Mouse (Mus musculus) gastrocnemius, adult 18-20 months (tissue): ENCODE results near the gene Gm49358. TPM values are rescaled to one million over a fixed set of nuclear protein-coding genes. Genes with fewer than 3 reads are reported as not detected.
A peak's percentile ranks its signal among the peaks of the same experiment; 100 is the strongest.

ENCODE experiments used
- DNase-seq: peaks from one replicate; pipeline ENCODE4 v3.0.0; 2021; ENCODE audit warnings: low spot score
- total RNA-seq, 2 experiments: library from RNA; stranded (reverse); gene quantifications; 2 replicates each; pipeline ENCODE4 v1.2.3; 2021

Gene Gm49358
- total RNA-seq, 2 experiments from 2014 or later, result 20.6 to 24.9 TPM

DNA sequence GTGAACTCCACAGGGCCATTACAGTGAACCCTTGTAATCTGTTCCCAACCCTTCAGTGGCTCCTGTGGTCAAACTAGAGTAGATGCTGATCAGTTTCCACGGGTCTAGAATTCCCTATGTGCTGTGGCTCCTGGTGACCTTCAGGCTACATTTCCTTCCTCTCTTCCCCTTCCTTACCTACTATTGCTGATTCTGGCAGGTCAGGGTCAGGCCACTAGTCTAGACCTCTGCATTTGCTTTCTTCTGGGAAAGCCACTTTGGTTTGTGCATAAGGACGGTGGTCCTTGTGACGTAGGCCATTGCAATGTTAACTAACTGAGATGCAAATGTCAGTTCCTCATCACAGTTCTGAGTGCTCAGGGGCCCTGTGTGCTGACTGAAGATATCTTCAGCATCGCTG is 96.6 kb downstream of the Gm49358 start:
- no peak for DNase-seq

DNA sequence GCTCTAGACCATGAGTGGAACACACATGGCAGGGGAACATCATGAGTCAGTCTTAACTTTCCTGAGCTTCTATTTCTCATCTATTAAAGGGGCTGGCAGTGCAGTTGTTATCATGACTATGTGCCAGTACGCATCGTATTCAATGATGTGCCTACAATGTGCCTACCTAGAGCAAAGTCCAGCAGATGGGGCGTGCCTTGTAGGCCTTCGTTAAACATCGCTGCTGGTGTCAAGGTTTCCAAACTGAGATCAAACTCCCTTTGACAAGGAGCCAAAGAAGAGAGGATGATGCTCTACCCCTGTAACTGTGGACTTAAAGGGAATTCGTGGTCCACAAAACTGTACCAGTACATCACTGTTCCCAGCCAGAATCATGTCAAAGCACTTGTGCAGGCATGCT is 98.7 kb downstream of the Gm49358 start:
- DNase-seq, result no peak

DNA sequence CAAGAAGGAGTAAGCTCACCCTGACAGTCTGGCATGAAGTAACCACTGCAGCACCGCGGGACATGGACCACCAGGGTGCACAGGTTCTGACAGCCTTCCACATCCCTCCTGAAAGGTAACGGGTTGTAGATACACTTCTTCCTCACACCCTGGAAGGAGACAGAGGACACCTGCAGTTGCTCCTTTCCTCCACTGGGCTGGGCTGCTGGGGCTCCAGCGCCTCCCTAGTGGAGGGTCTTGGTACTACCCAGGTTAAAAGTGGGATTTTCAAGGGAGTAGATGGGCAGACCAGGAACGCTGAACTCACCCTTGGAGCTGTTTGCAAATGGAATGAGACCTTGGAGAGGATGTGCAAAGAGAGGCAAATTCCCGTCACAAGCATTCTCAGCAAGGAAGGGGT is 99.7 kb downstream of the Gm49358 start:
- DNase-seq, result no peak

DNA sequence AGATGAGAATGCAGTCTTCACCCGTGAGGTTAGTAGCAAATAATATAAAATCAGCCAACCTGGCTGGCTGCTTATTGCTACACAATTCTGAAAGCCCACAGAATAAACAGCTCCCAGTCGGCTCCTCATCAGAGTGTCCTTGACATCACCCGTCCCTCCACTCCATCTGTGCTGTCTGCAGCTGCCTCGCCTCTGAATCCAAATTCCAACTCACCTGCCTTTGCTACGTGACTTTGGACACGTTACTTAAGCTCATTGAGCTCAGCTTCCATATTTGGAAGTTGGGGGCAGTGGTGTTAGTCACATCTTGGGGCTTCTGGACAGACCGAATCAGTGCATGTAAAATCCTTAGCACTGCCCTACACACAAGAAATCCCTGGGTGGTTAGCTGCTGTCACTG is 108.3 kb downstream of the Gm49358 start:
- DNase-seq, result peak; percentile 9

DNA sequence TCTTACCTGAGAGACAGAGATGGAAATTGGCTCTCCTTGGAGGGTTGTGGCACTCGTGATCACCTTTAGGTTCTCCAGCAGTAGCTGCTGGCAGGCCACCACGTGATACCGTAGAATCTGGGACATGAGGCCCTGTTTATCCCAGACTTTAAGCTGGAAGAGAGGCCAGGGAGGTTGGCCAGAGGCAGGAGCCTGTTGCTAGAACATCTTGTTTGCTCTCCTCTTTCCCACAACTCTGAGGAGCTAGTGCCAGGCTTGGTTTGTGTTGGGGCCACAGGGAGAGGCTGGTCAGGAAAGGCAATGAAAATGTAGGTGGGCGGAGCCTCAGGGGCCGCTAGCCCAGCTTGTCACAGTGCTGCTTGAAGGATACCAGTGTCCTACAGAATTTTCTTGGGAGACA is 108.8 kb downstream of the Gm49358 start:
- DNase-seq, result peak; percentile 56

DNA sequence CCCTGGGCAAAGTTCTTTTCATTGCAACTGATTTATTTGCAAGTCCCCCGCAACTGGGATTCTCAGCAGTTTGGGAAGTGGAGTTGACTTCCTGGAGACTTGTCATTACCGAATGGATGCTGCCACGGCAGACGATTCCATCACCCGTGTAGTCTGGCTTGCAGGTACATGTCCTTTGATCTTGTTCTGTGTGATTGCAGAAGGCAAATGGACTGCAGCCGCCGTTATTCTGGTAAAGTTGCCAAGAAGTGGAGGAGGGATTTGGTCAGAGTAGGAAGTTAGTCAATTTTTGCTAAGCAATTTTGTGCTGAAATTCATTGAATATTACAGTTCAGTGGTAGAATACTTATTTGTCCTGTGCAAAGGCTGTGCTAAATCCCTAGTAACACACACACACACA is 114.9 kb downstream of the Gm49358 start:
- DNase-seq, result no peak

DNA sequence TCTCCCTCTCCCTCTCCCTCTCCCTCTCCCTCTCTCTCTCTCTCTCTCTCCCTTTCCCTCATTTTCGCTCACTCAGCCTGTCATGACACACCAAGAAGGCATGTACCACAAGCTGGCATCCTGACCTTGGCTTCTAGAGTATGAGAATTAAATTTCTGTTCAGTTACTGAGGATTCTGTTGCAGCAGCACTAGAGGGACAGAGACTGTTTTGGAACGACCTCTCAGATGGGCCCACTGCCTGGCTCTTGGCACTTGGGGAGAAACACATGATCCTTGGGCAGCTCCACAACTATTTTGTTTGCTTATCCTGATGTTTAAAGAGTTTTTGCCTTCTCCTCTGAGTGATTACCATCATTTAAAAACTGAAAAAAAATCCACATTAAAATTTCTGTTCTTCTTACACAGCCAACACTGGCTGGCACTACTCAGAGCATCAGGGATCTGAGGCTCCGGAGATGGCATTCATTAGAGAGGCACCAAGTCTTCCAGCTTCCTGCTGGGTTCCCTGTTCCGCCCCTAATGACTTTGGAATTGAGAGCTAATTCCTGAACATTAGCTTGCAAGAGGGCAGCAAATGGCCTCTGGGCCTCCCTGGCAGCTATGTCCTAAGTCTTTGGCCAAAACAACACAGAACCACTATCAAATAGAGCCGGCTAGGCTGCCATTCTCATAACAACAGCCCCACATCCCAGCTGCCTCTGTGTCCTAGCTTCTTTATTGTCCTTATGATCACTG is 116.5 kb downstream of the Gm49358 start:
- DNase-seq, result peak; percentile 75

DNA sequence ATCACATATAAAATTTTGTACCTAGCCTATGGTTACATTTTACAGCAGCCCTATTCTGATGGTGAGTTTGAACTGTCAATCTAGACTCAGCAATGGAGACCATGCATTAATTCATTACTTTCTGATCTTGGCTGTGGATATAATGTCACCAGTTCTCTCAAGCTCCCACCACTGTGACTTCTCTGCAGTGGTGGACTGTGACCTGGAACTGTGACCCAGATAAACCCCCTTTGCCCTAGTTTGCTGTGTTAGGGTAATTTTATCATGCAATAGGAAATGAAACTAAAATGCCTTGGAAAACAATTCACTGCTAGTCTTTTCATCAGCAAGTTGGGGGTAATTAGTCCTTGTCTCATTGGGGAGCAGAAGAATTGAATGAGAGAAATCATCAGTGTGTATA is 117.7 kb downstream of the Gm49358 start:
- no peak for DNase-seq

Other genes starting within 250 kb of the Gm49358 start
- gene Hsp90b1, start 58.5 kb upstream of the Gm49358 start, total RNA-seq, result 100 to 1,000 TPM in 1 of 2 experiments, 10 to 100 TPM in 1; 96.4 to 136 TPM
- 1 to 10 TPM; 1.5 to 1.6 TPM for gene Ttc41, start 58.2 kb upstream of the Gm49358 start, total RNA-seq
- 10 to 100 TPM; 47.6 to 52.8 TPM for gene Nt5dc3, start 15.0 kb downstream of the Gm49358 start, total RNA-seq
- gene Stab2, start 244.1 kb downstream of the Gm49358 start, total RNA-seq, result 1 to 10 TPM; 2.7 to 5.0 TPM